Mouse (Mus musculus) neutrophil, adult 5-6 weeks (primary cell): ENCODE data around the gene Hebp2. TPM values are rescaled to one million over a fixed set of nuclear protein-coding genes. Genes with fewer than 3 reads are reported as not detected.
"Not testable (repeated sequence)": the region's sequence is repeated elsewhere in the genome, so short reads cannot be mapped to it uniquely, and the experiment has no call there.

Experiments
- ATAC-seq: fragments of 151-379, 151-347 bp; 2 replicates; pipeline ENCODE4 v1.8.0; 2017; ENCODE audit warnings: mild to moderate bottlenecking, moderate TSS enrichment; ENCODE audit not compliant: insufficient number of reproducible peaks, poor library complexity, low FRiP score, severe bottlenecking; ENCODE audit errors: extremely low read depth
- total RNA-seq: library from RNA; stranded (forward); fragments of 200-1000 nt; gene quantifications from 2 replicates; pipeline ENCODE4 v1.2.3, GENCODE M21; 2017

Gene Hebp2
- total RNA-seq = not detected in 2 replicates

DNA sequence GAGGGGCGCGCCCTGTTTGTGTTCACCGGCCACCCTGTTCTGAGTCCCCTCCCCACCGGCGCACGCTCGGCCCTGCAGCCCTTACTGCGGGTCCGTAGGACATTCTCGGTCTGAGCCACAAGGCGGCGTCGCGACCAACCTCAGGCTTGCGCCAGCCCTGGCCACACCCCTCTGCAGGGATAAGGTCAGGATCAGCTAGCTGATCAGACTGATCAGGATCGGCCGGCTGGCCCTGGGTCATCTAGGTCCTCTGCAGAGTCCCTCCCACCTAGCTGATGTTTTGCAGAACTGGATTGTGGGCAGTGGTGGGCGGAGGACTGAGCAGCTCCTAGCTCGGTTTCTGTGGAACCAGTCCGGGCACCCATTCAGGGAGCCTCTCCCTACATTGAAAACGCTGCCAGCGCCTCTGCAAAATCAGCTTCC, at the start of gene Hebp2:
Gene Hebp2, minus strand, starts transcription at position 264 of the 423 bp plus-strand sequence.
- ATAC-seq = 0 out of 2 replicates have a peak, but pooled peaks have one; percentile 13

GRCm38 (mm10) chr10:18589455-18589854, 43.6 kb upstream of the Hebp2 start:
- ATAC-seq = no peak

DNA sequence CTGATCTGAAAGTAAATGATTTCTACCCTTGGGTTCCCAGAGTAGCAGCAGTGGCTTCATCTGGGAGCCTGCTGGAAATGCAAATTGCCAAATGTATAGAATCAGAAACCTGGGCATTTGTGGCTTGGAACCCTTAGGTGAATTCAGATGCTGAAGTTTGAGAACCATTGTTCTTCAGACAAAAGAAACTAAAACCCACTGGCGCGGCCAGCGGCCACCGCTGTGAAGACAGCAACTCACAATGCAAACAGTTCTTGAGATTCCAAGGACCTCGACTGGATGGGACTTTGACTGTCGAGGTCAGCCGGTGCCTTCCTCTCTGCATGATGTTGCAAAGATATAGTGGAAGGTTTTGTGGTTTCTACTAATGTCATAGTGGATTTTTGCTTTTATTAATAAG, 38.3 kb upstream of the Hebp2 start:
- ATAC-seq = no peak

GRCm38 (mm10) chr10:18572581-18572980, 26.7 kb upstream of the Hebp2 start:
- no peak for ATAC-seq

DNA sequence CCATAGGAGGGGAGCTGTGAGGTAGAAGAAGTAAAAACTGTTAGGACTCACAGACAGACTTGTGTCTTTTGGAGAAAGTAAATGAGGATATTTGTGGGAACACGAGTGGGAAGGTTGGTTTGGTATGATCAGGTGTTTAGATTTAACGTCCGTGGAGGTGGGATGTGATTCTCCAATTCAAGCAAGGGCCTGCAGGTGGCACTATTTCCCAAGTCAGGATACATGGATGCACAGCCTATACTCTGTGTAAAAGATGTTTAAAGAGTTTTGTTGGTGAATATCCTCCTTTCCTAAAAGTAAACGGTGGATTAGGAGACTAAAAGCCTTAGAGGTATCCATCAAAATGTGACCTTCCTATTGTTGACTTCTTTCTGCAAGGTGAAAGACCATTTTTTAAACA, 17.1 kb upstream of the Hebp2 start:
- no peak for ATAC-seq

- no peak for ATAC-seq
Observed at GRCm38 (mm10) chr10:18561445-18561844, 15.6 kb upstream of the Hebp2 start.

DNA sequence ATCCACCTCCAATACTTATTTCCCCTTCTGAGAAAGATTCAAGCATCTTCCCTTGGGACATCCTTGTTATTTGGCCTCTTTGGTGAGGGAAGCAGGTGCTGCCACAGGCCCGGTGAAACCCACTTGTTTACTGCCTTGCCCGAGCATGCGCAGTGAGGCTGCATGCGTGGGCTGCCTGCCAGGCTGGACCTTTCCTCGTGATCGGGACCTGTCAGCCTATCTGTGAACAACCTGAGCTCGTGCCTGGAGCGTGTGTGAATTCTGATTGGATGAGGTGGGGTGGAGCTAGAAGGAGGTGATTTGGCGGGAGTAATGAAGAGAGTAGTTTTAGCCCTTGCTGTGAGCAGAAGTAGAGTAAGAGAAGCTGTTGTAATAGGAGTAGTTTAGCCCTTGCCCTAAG, 13.2 kb upstream of the Hebp2 start:
- ATAC-seq = not testable (repeated sequence)

GRCm38 (mm10) chr10:18549321-18550216, 3.7 kb upstream of the Hebp2 start:
- no peak for ATAC-seq

GRCm38 (mm10) chr10:18547381-18547780, 1.5 kb upstream of the Hebp2 start:
- ATAC-seq = no peak

GRCm38 (mm10) chr10:18545309-18545708, 567 bp downstream of the Hebp2 start:
- no peak for ATAC-seq

GRCm38 (mm10) chr10:18536889-18537288, 9.0 kb downstream of the Hebp2 start:
- no peak for ATAC-seq

DNA sequence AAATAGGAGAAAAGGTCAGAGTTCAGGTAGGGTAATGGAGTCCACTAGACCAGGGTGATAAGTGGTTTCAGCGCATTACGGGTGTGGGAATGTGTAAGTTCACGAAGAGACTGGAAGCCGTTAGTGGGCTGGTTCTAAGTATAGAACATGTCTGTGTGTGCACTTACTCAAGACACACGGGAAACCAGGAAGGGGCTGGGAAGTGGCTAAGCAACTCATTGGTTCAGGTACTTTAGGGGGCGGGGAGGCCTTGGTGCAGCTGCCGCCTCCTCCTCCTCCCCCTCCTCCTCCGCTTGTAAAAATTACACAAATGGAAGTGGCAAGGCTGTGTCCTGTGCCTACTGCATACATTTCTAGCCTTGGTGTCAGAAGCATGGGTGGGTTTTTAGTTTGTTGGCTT, 13.6 kb downstream of the Hebp2 start:
- no peak for ATAC-seq

DNA sequence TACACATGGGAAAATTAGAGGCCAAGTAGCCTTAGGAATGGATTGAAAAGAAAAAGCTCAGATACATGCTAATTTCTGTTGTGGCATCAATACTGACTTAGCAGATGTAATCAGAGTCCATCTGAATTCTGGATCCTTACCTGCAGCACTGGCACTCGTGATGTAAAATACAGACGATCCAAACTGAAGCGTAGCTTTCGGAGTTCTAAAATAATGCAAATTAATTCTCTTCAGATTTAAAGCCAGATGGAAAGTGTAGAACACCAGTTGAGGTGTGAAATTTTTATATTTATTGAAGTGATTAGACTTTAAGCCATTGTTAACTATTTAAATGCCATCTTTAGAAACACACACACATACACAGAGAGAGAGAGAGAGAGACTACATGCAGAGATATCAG, 15.7 kb downstream of the Hebp2 start:
- ATAC-seq = no peak

GRCm38 (mm10) chr10:18529177-18529576, 16.7 kb downstream of the Hebp2 start:
- ATAC-seq = no peak

DNA sequence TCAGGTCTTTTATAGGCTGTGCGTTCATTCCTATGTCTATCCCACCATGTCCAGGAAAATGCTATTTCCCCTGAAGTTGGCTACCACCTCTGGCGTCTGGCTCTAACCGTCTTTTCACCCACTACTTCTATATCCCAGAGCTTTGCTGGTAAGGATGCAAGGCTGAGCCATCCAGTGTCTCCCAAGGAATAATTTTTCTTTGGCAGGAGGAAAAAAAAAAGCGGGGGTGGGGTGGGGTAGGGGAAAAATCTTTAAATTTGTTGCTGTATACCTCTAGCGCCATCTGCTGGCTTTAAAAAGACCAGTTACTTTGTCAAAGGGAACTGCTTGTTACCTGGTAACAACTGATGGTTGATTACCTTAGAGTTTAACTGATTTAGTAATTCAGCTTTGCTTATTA, 17.4 kb downstream of the Hebp2 start:
- ATAC-seq = no peak

DNA sequence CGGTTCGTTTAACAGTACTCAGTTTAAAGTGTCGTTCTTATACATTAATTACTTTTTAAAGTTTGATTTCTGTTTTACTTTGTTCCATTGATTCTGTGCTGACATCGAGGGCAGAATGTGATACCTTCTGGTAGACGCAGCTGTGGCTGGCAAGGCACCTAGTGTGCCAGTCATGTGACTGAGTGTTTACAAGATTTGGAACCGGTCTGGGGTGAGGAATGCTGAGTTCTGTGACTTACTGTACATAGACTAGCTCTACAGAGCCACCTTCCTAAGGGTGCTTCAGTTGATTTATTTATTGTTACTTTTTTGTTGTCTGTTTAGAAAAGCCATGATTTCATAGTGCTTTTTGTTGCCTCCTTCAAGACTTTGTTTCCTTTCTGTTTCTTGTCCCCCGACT, 18.1 kb downstream of the Hebp2 start:
- no peak for ATAC-seq

- ATAC-seq = no peak
Observed at GRCm38 (mm10) chr10:18526851-18527675, 18.8 kb downstream of the Hebp2 start.

DNA sequence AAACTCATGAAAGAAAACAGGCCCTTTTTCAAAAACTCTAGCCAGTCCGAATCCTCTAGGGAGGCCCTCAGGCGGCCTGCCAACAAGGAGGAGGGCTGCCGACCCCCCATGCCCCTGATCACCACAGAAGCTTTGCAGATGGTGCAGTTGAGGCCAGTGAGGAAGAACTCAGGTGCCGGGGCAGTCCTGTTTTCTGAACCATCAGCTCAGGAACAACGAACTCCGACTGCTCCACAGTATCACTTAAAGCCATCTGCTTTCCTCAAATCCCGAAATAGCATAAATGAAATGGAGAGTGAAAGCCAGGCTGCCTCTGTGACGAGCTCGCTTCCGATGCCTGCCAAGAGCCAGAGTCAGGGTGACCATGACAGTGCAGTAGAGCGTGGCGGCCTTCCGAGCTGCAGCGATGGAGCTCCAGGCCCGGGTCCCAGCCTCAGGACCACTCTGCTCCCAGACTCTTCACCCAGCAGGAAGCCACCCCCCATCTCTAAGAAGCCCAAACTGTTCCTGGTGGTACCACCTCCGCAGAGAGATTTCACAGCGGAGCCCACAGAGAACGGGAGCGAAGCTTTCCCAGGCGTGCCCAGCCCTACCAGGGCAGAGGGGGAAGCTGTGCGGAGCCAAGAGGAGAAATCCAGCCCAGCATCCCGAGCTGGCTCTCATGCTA, 19.6 kb downstream of the Hebp2 start:
- ATAC-seq = no peak

DNA sequence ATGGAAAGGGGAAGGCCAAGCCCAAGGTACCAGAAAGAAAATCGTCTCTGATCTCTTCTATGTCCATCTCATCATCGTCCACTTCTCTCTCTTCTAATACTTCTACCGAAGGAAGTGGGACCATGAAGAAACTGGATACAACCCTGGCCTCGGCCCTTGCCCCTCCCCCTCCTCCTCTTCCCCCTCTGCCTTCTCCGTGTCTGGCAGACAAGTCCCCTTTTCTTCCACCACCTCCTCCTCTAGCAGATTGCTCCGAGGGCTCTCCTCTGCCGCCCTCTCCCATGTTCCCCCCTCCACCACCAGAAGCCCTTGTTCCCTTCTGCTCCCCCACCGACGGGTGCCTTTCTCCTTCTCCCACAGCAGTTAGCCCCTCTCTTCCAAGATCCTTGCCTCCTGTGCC, 20.1 kb downstream of the Hebp2 start:
- ATAC-seq = no peak
